Mouse (Mus musculus) heart, embryonic 13.5 days (tissue): ENCODE data around the gene Txlnb. TPM values are rescaled to one million over a fixed set of nuclear protein-coding genes. Genes with fewer than 3 reads are reported as not detected.
A peak's percentile ranks its signal among the peaks of the same experiment; 100 is the strongest.
"Not testable (repeated sequence)": the region's sequence is repeated elsewhere in the genome, so short reads cannot be mapped to it uniquely, and the experiment has no call there.

Experiments
- ATAC-seq: fragments of 200-750 bp; cut with Nextera tagmentation; 2 replicates; pipeline ENCODE4 v1.8.0; 2017; ENCODE audit warnings: moderate TSS enrichment; ENCODE audit not compliant: insufficient number of reproducible peaks, low FRiP score, low TSS enrichment; ENCODE audit errors: extremely low read depth
- H3K27ac ChIP-seq: fragments of 300-500 bp; sonication (generic); replicated peaks from 2 replicates; pipeline ENCODE4 v1.5.1; 2015; ENCODE audit warnings: moderate library complexity, mild to moderate bottlenecking, inconsistent platforms
- H3K27me3 ChIP-seq: fragments of 300-500 bp; sonication (generic); replicated peaks from 2 replicates; pipeline ENCODE4 v1.6.1; 2015; ENCODE audit warnings: mild to moderate bottlenecking, inconsistent platforms
- H3K36me3 ChIP-seq: fragments of 300-500 bp; sonication (generic); 2 replicates; pipeline ENCODE4 v1.6.1; 2015; ENCODE audit warnings: mild to moderate bottlenecking, inconsistent platforms
- H3K4me1 ChIP-seq: fragments of 300-500 bp; sonication (generic); 2 replicates; pipeline ENCODE4 v1.6.1; 2015; ENCODE audit warnings: inconsistent platforms
- H3K4me2 ChIP-seq: fragments of 300-500 bp; sonication (generic); 2 replicates; pipeline ENCODE4 v1.6.1; 2015; ENCODE audit warnings: inconsistent platforms, mild to moderate bottlenecking, moderate library complexity
- H3K4me3 ChIP-seq: fragments of 300-500 bp; sonication (generic); 2 replicates; pipeline ENCODE4 v1.5.1; 2015; ENCODE audit warnings: moderate library complexity, mild to moderate bottlenecking, inconsistent platforms
- H3K9ac ChIP-seq: fragments of 300-500 bp; sonication (generic); 2 replicates; pipeline ENCODE4 v1.6.1; 2015; ENCODE audit warnings: inconsistent platforms, mild to moderate bottlenecking, moderate library complexity
- H3K9me3 ChIP-seq: fragments of 300-500 bp; sonication (generic); 2 replicates; pipeline ENCODE4 v1.6.1; 2016; ENCODE audit warnings: inconsistent platforms
- WGBS: fragments of 180-500 bp; shearing (Covaris S2); methylation state at CpG from one replicate; pipeline ENCODE4 v1.1.7; 2015; ENCODE audit warnings: mixed read lengths; 5-methylcytosine and 5-hydroxymethylcytosine counted together
- polyA plus RNA-seq: library from polyadenylated mRNA; unstranded; fragments of >200 nt; fragmentation: Nextera tagmentation; extraction: Ambion mirVana; gene quantifications from 2 replicates; pipeline ENCODE4 v1.2.1, GENCODE M21; 2015

The Txlnb gene
- polyA plus RNA-seq, 1 experiment from 2014 or later, result 32.5 TPM

- Histone ChIP-seq H3K27ac (no peak overlapping the region), H3K36me3 (no peaks in the 10 kb centered on the region), H3K9ac (no peak overlapping the region), H3K27me3 (no peaks in the 10 kb centered on the region), H3K9me3 (no peaks in the 10 kb centered on the region), H3K4me3 (no peak overlapping the region), H3K4me2 (no peak overlapping the region), H3K4me1 (no peaks in the 10 kb centered on the region)
- 65% methylated on average over 3 of the region's 3 CpGs for WGBS
- ATAC-seq, result no peak
These were observed 9.3 kb upstream of the Txlnb start for GRCm38 (mm10) chr10:17786771-17787170.

GRCm38 (mm10) chr10:17787938-17788337 is 8.1 kb upstream of the Txlnb start:
- ATAC-seq, result no peak
- no peaks in the 10 kb centered on the region for H3K27me3 ChIP-seq
- WGBS, result 78% methylated on average over 1 of the region's 1 CpGs
- peaks cover 10% of the 10 kb centered on the region for H3K4me1 ChIP-seq
- no peak overlapping the region for H3K4me3 ChIP-seq
- H3K9ac ChIP-seq, result no peak overlapping the region
- no peak overlapping the region for H3K27ac ChIP-seq
- no peaks in the 10 kb centered on the region for H3K9me3 ChIP-seq
- H3K4me2 ChIP-seq, result no peak overlapping the region
- no peaks in the 10 kb centered on the region for H3K36me3 ChIP-seq

GRCm38 (mm10) chr10:17788347-17788746 is 7.7 kb upstream of the Txlnb start:
- H3K4me1 ChIP-seq, result peaks cover 10% of the 10 kb centered on the region
- H3K27me3 ChIP-seq, result no peaks in the 10 kb centered on the region
- H3K4me2 ChIP-seq, result no peak overlapping the region
- H3K36me3 ChIP-seq, result no peaks in the 10 kb centered on the region
- no peak overlapping the region for H3K27ac ChIP-seq
- WGBS, result 82% methylated on average over 4 of the region's 4 CpGs
- H3K9ac ChIP-seq, result no peak overlapping the region
- no peak for ATAC-seq
- H3K4me3 ChIP-seq, result no peak overlapping the region
- H3K9me3 ChIP-seq, result no peaks in the 10 kb centered on the region

- peaks cover 44% of the 10 kb centered on the region for H3K4me1 ChIP-seq
- H3K4me3 ChIP-seq, result no peak overlapping the region
- no peaks in the 10 kb centered on the region for H3K27me3 ChIP-seq
- H3K4me2 ChIP-seq, result no peak overlapping the region
- H3K27ac ChIP-seq, result no peak overlapping the region
- 57% methylated on average over 5 of the region's 5 CpGs for WGBS
- no peak for ATAC-seq
- no peak overlapping the region for H3K9ac ChIP-seq
- H3K36me3 ChIP-seq, result peaks cover 2% of the 10 kb centered on the region
- H3K9me3 ChIP-seq, result no peaks in the 10 kb centered on the region
These were observed 2.1 kb upstream of the Txlnb start for GRCm38 (mm10) chr10:17793926-17794325.

GRCm38 (mm10) chr10:17794443-17794842 is 1.6 kb upstream of the Txlnb start:
- ATAC-seq, result no peak
- no peak overlapping the region for H3K9ac ChIP-seq
- H3K9me3 ChIP-seq, result no peaks in the 10 kb centered on the region
- H3K27ac ChIP-seq, result no peak overlapping the region
- no peak overlapping the region for H3K4me3 ChIP-seq
- 80% methylated on average over 5 of the region's 5 CpGs for WGBS
- no peak overlapping the region for H3K4me2 ChIP-seq
- peaks cover 7% of the 10 kb centered on the region for H3K36me3 ChIP-seq
- H3K27me3 ChIP-seq, result no peaks in the 10 kb centered on the region
- peaks cover 48% of the 10 kb centered on the region for H3K4me1 ChIP-seq

- no peaks in the 10 kb centered on the region for H3K9me3 ChIP-seq
- no peak overlapping the region for H3K4me3 ChIP-seq
- peak overlapping the region; percentile 99 for H3K27ac ChIP-seq
- 80% methylated on average over 4 of the region's 4 CpGs for WGBS
- H3K4me2 ChIP-seq, result peak overlapping the region; percentile 69
- no peak for ATAC-seq
- H3K36me3 ChIP-seq, result peaks cover 14% of the 10 kb centered on the region
- H3K9ac ChIP-seq, result peak overlapping the region; percentile 86
- H3K27me3 ChIP-seq, result no peaks in the 10 kb centered on the region
- peaks cover 54% of the 10 kb centered on the region for H3K4me1 ChIP-seq
These were observed 799 bp upstream of the Txlnb start for GRCm38 (mm10) chr10:17795227-17795626.

GRCm38 (mm10) chr10:17796846-17797631 is 1.0 kb downstream of the Txlnb start:
- Histone ChIP-seq H3K9me3 (no peaks in the 10 kb centered on the region), H3K4me1 (peaks cover 52% of the 10 kb centered on the region), H3K9ac (peak overlapping the region; percentile 86), H3K4me2 (peak overlapping the region; percentile 69), H3K27me3 (no peaks in the 10 kb centered on the region), H3K27ac (peak overlapping the region; percentile 99), H3K4me3 (peak overlapping the region; percentile 61), H3K36me3 (peaks cover 22% of the 10 kb centered on the region)
- WGBS, result 16% methylated on average over 12 of the region's 12 CpGs
- ATAC-seq, result peak; percentile 81

GRCm38 (mm10) chr10:17797681-17798080 is 1.7 kb downstream of the Txlnb start:
- Histone ChIP-seq H3K4me2 (peak overlapping the region; percentile 69), H3K9me3 (no peaks in the 10 kb centered on the region), H3K9ac (peak overlapping the region; percentile 70), H3K27me3 (no peaks in the 10 kb centered on the region), H3K36me3 (peaks cover 27% of the 10 kb centered on the region), H3K4me3 (peak overlapping the region; percentile 61), H3K27ac (peak overlapping the region; percentile 99), H3K4me1 (peaks cover 45% of the 10 kb centered on the region)
- 37% methylated on average over 3 of the region's 3 CpGs for WGBS
- ATAC-seq, result no peak

GRCm38 (mm10) chr10:17801788-17802187 is 5.8 kb downstream of the Txlnb start:
- Histone ChIP-seq H3K36me3 (peaks cover 38% of the 10 kb centered on the region), H3K4me3 (no peak overlapping the region), H3K9ac (no peak overlapping the region), H3K9me3 (no peaks in the 10 kb centered on the region), H3K27me3 (no peaks in the 10 kb centered on the region), H3K4me1 (peaks cover 31% of the 10 kb centered on the region), H3K4me2 (no peak overlapping the region), H3K27ac (no peak overlapping the region)
- 68% methylated on average over 2 of the region's 2 CpGs for WGBS
- no peak for ATAC-seq

GRCm38 (mm10) chr10:17808526-17808925 is 12.5 kb downstream of the Txlnb start:
- peaks cover 11% of the 10 kb centered on the region for H3K4me1 ChIP-seq
- no peak for ATAC-seq
- H3K4me2 ChIP-seq, result no peak overlapping the region
- no peaks in the 10 kb centered on the region for H3K27me3 ChIP-seq
- no peak overlapping the region for H3K27ac ChIP-seq
- peaks cover 41% of the 10 kb centered on the region for H3K36me3 ChIP-seq
- H3K9ac ChIP-seq, result no peak overlapping the region
- 91% methylated on average over 1 of the region's 1 CpGs for WGBS
- no peaks in the 10 kb centered on the region for H3K9me3 ChIP-seq
- no peak overlapping the region for H3K4me3 ChIP-seq

- peaks cover 59% of the 10 kb centered on the region for H3K36me3 ChIP-seq
- no peaks in the 10 kb centered on the region for H3K4me1 ChIP-seq
- WGBS, result 77% methylated on average over 11 of the region's 11 CpGs
- ATAC-seq, result no peak
- no peaks in the 10 kb centered on the region for H3K27me3 ChIP-seq
- no peak overlapping the region for H3K4me2 ChIP-seq
- H3K4me3 ChIP-seq, result no peak overlapping the region
- H3K27ac ChIP-seq, result no peak overlapping the region
- no peak overlapping the region for H3K9ac ChIP-seq
- peaks cover 6% of the 10 kb centered on the region; the same call in 1 of the 2 replicates for H3K9me3 ChIP-seq
These were observed 19.0 kb downstream of the Txlnb start for GRCm38 (mm10) chr10:17815052-17815451.

GRCm38 (mm10) chr10:17820422-17820821 is 24.4 kb downstream of the Txlnb start:
- WGBS, result 91% methylated on average over 7 of the region's 7 CpGs
- not testable (repeated sequence) for H3K27ac ChIP-seq, H3K9me3 ChIP-seq, H3K4me2 ChIP-seq, ATAC-seq, H3K4me1 ChIP-seq, H3K27me3 ChIP-seq, H3K9ac ChIP-seq, H3K4me3 ChIP-seq
- peaks cover 74% of the 10 kb centered on the region for H3K36me3 ChIP-seq
